ENCODE assay signal across 16 mouse cellular contexts in the genomic region with DNA sequence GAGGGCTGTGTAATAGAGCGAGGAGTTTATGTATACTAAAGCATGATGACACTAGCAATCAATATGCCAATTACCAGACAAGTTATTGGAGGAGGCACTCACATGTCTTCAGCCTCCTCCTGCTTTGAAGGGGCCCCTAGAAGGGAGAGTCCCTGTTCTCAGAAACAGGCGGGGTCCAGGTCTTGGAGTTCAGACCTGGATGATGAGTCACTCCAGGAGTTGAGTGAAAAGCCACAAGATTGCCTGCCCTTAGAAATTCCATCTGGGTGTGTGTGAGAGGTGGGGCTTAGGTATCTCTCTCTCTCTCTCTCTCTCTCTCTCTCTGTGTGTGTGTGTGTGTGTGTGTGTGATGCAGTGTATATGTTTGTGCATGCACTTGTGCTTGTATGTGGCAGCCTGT.
DNase-seq lines count a peak whose midpoint lies in the region; ATAC-seq and TF ChIP-seq lines count a peak whose summit lies in the region.
"Had no signal": no experiment of that assay in that cellular context is flagged by ENCODE, and none has a peak within 500 bp of the region (broad histone marks: within the 10 kb centered on the region; RNA-seq: fewer than 3 reads in every experiment).

No protein-coding gene starts in this region.

- no peaks in the 10 kb centered on the region for H3K9me3 ChIP-seq in kidney, postnatal 0 days (replicated peaks; ENCODE audit: low read length)
- no peaks in the 10 kb centered on the region for H3K9me3 ChIP-seq in kidney, embryonic 15.5 days (replicated peaks)
- no peaks in the 10 kb centered on the region for H3K9me3 ChIP-seq in stomach, embryonic 15.5 days
- H3K9me3 ChIP-seq: embryonic facial prominence, embryonic 13.5 days; limb, embryonic 13.5 days; neural tube, embryonic 12.5 days had no signal

- no peaks in the 10 kb centered on the region for H3K4me1 ChIP-seq in kidney, postnatal 0 days (replicated peaks; ENCODE audit: insufficient read depth, low read length)
- H3K4me1 ChIP-seq in kidney, embryonic 15.5 days, result peaks cover 17% of the 10 kb centered on the region
- H3K4me1 ChIP-seq in stomach, embryonic 15.5 days, result 0 out of 2 replicates have a peak, but pooled peaks cover 2% of the 10 kb centered on the region

- no peak for ATAC-seq in kidney, postnatal 0 days (replicated peaks; ENCODE audit: low FRiP score, low read depth)
- no peak for ATAC-seq in kidney, embryonic 15.5 days (replicated peaks; ENCODE audit: low FRiP score)
- peak; percentile 65; the same call in 1 of the 2 replicates for ATAC-seq in stomach, embryonic 15.5 days (ENCODE audit: insufficient read depth, low FRiP score, low read depth)
- no peak for ATAC-seq in inflammation-experienced regulatory T-cells, adult 6 months

- H3K36me3 ChIP-seq in kidney, postnatal 0 days (ENCODE audit: insufficient read depth, low read length), result no peaks in the 10 kb centered on the region
- no peaks in the 10 kb centered on the region for H3K36me3 ChIP-seq in kidney, embryonic 15.5 days
- no peaks in the 10 kb centered on the region for H3K36me3 ChIP-seq in stomach, embryonic 15.5 days
- H3K36me3 ChIP-seq: embryonic facial prominence, embryonic 13.5 days; limb, embryonic 13.5 days; neural tube, embryonic 12.5 days had no signal

- no peaks in the 10 kb centered on the region for H3K27me3 ChIP-seq in kidney, postnatal 0 days (ENCODE audit: insufficient read depth, low read length)
- H3K27me3 ChIP-seq in kidney, embryonic 15.5 days, result no peaks in the 10 kb centered on the region
- no peaks in the 10 kb centered on the region for H3K27me3 ChIP-seq in stomach, embryonic 15.5 days (replicated peaks)
- H3K27me3 ChIP-seq: limb, embryonic 13.5 days; neural tube, embryonic 12.5 days had no signal

- TF ChIP-seq CTCF in kidney, postnatal 0 days (IDR thresholded peaks at IDR 0.05; ENCODE audit: low read depth), result no peak

- no peak overlapping the region for H3K4me3 ChIP-seq in kidney, postnatal 0 days (replicated peaks; ENCODE audit: low read depth, low read length)
- H3K4me3 ChIP-seq in kidney, embryonic 15.5 days (replicated peaks), result no peak overlapping the region
- no peak overlapping the region for H3K4me3 ChIP-seq in stomach, embryonic 15.5 days (replicated peaks)
- H3K4me3 ChIP-seq: embryonic facial prominence, embryonic 13.5 days; limb, embryonic 13.5 days; neural tube, embryonic 12.5 days had no signal

- H3K27ac ChIP-seq in kidney, postnatal 0 days, result no peak overlapping the region
- H3K27ac ChIP-seq in kidney, embryonic 15.5 days, result no peak overlapping the region
- no peak overlapping the region for H3K27ac ChIP-seq in stomach, embryonic 15.5 days
- H3K27ac ChIP-seq: embryonic facial prominence, embryonic 13.5 days; limb, embryonic 13.5 days; neural tube, embryonic 12.5 days had no signal

- WGBS in kidney, postnatal 0 days, result 37% methylated on average over 2 of the region's 2 CpGs
- WGBS in kidney, embryonic 15.5 days, result 33% methylated on average over 2 of the region's 2 CpGs
- WGBS in stomach, embryonic 15.5 days, result 44% methylated on average over 2 of the region's 2 CpGs

- H3K4me2 ChIP-seq in kidney, postnatal 0 days (ENCODE audit: low read length), result no peak overlapping the region
- no peak overlapping the region for H3K4me2 ChIP-seq in kidney, embryonic 15.5 days
- H3K4me2 ChIP-seq in stomach, embryonic 15.5 days, result no peak overlapping the region
- H3K4me2 ChIP-seq: embryonic facial prominence, embryonic 13.5 days; limb, embryonic 13.5 days; neural tube, embryonic 12.5 days had no signal

- peak; percentile 43 for DNase-seq in kidney, postnatal 0 days (ENCODE audit: low spot score)
- peak; percentile 36 for DNase-seq in Muller cell, postnatal 12 days (ENCODE audit: inconsistent ontology term)
- DNase-seq in embryo, embryonic 9.5 days (ENCODE audit: extremely low spot score), result peak; percentile 24
- no peak for DNase-seq in right cerebral cortex, postnatal 25 days
- DNase-seq in layer of hippocampus, postnatal 25 days (ENCODE audit: extremely low spot score in 1 of 2, low spot score in 1 of 2), result no peak
- DNase-seq: cerebellum, postnatal 14 days; gastrocnemius, postnatal 25 days; heart, postnatal 14 days; kidney, postnatal 4 days; thymus, postnatal 25 days had no signal

- H3K9ac ChIP-seq in kidney, postnatal 0 days (ENCODE audit: low read depth, low read length), result no peak overlapping the region
- H3K9ac ChIP-seq in kidney, embryonic 15.5 days, result no peak overlapping the region
- no peak overlapping the region for H3K9ac ChIP-seq in stomach, embryonic 15.5 days
- H3K9ac ChIP-seq: embryonic facial prominence, embryonic 13.5 days; limb, embryonic 13.5 days; neural tube, embryonic 12.5 days had no signal

Comparison
In these comparisons a context has a peak if more than half of its experiments do, and no peak if none do; other contexts are left out.
1. DNase-seq: peak in kidney, postnatal 0 days (single experiment), Muller cell, postnatal 12 days (single experiment) and embryo, embryonic 9.5 days (single experiment); none in right cerebral cortex, postnatal 25 days (single experiment) and layer of hippocampus, postnatal 25 days (0 of 2).